Mouse (Mus musculus) thymus, adult 2 months (tissue): ENCODE results near the gene Gm5269. TPM values are rescaled to one million over a fixed set of nuclear protein-coding genes. Genes with fewer than 3 reads are reported as not detected.

ENCODE experiments used
- DNase-seq: peaks from one replicate; pipeline ENCODE4 v3.0.0; 2021
- H3K27ac ChIP-seq: fragments of 200-500 bp; 2 replicates; pipeline ENCODE4 v1.5.1; 2012; ENCODE audit warnings: low read length, control low read depth; ENCODE audit not compliant: control insufficient read depth, insufficient read depth
- H3K27me3 ChIP-seq: fragments of 200-500 bp; 2 replicates; pipeline ENCODE4 v1.6.1; 2012; ENCODE audit warnings: mild to moderate bottlenecking, low read length, moderate library complexity, mixed read lengths; ENCODE audit not compliant: control insufficient read depth, insufficient read depth
- H3K36me3 ChIP-seq: fragments of 200-500 bp; 2 replicates; pipeline ENCODE4 v1.6.1; 2012; ENCODE audit warnings: mild to moderate bottlenecking, low read length, moderate library complexity; ENCODE audit not compliant: control insufficient read depth, insufficient read depth
- H3K4me1 ChIP-seq: fragments of 200-500 bp; replicated peaks from 2 replicates; pipeline ENCODE4 v1.6.1; 2012; ENCODE audit warnings: low read length; ENCODE audit not compliant: control insufficient read depth, insufficient read depth
- H3K4me3 ChIP-seq: fragments of 200-500 bp; 2 replicates; pipeline ENCODE4 v1.5.1; 2012; ENCODE audit warnings: mild to moderate bottlenecking, low read length, control low read depth, moderate library complexity; ENCODE audit not compliant: control insufficient read depth, insufficient read depth
- CTCF ChIP-seq: fragments of 200-500 bp; IDR thresholded peaks from 2 replicates; pipeline ENCODE4 v1.5.1; 2012; ENCODE audit warnings: mild to moderate bottlenecking, control low read depth, low read length, moderate library complexity, borderline replicate concordance; ENCODE audit not compliant: control insufficient read depth, poor library complexity, insufficient read depth; ENCODE audit errors: extremely low read depth
- POLR2A ChIP-seq: fragments of 200-500 bp; IDR thresholded peaks from 2 replicates; pipeline ENCODE4 v1.6.1; 2012; ENCODE audit warnings: mild to moderate bottlenecking, low read length, control low read depth, moderate library complexity; ENCODE audit not compliant: control insufficient read depth, poor library complexity, insufficient read depth; ENCODE audit errors: extremely low read depth
- WGBS: fragments of 180-500 bp; shearing (Covaris S2); methylation state at CpG from one replicate; pipeline ENCODE4 v1.1.7; 2018; 5-methylcytosine and 5-hydroxymethylcytosine counted together
- polyA plus RNA-seq: library from polyadenylated mRNA; depleted of rRNA; stranded (reverse); fragments of >200 nt; gene quantifications from 2 replicates; pipeline ENCODE4 v1.2.3, GENCODE M21; 2012; rRNA removed

Gene Gm5269
- polyA plus RNA-seq, 1 experiment: not detected

DNA sequence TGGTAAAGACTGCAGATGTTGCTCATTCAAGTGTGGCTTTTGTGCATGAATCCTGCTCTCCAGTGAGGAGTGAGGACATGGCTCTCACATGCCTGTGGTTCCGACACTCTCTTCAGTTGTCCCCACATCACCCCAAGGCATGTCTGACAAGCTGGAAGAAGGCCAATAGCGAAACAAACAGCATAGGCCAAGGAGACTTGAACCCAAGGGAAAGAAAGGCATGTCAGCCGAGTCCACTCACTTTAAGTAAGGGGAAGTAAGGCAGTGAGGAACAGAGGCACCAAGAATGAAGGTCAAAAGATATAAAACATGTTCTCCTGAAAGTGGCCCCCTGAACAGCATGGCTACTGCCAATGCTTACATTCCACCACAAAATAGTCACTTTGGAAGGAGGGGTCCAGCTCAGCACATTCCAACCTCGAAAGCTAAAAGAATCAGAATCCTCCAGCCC is 25.5 kb downstream of the Gm5269 start:
- Histone ChIP-seq H3K4me1 (no peaks in the 10 kb centered on the region), H3K27ac (no peak overlapping the region), H3K27me3 (no peaks in the 10 kb centered on the region), H3K36me3 (no peaks in the 10 kb centered on the region), H3K4me3 (no peak overlapping the region)
- no peak for TF ChIP-seq CTCF
- no peak for TF ChIP-seq POLR2A
- DNase-seq: no peak
- WGBS: 66% methylated on average over 4 of the region's 4 CpGs

DNA sequence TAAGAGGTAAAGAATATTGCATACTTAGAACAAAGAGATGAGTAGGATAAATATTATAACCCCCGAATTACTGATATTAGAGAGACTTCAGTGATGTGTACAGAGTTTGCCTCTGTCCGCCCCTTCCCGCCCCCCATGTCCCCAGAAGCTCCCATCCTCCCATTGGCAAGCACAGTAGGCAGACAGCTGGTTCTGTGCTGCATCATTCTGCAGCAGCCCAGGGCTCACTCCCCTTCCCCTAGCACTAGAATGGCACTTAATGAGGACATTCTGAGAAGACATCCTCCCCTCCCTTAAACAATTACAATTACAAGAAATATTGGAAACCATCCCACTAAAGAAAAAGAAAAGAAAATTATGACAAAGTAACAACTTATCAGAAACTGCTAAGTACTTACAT is 26.4 kb downstream of the Gm5269 start:
- Histone ChIP-seq H3K4me3 (no peak overlapping the region), H3K4me1 (no peaks in the 10 kb centered on the region), H3K27ac (no peak overlapping the region), H3K36me3 (no peaks in the 10 kb centered on the region), H3K27me3 (no peaks in the 10 kb centered on the region)
- TF ChIP-seq POLR2A (no peak), CTCF (no peak)
- DNase-seq: no peak
- 94% methylated on average over 3 of the region's 3 CpGs for WGBS

- Histone ChIP-seq H3K27me3 (no peaks in the 10 kb centered on the region), H3K4me3 (no peak overlapping the region), H3K4me1 (no peaks in the 10 kb centered on the region), H3K36me3 (no peaks in the 10 kb centered on the region), H3K27ac (no peak overlapping the region)
- DNase-seq: no peak
- no peak for TF ChIP-seq CTCF
- TF ChIP-seq POLR2A: no peak
Observed at GRCm38 (mm10) chr1:45861162-45861561, 28.9 kb downstream of the Gm5269 start.

GRCm38 (mm10) chr1:45860349-45860748 is 29.7 kb downstream of the Gm5269 start:
- H3K27ac ChIP-seq: no peak overlapping the region
- H3K4me3 ChIP-seq: no peak overlapping the region
- TF ChIP-seq CTCF: no peak
- no peak for TF ChIP-seq POLR2A
- 44% methylated on average over 5 of the region's 5 CpGs for WGBS
- no peaks in the 10 kb centered on the region for H3K4me1 ChIP-seq
- DNase-seq: no peak
- H3K36me3 ChIP-seq: no peaks in the 10 kb centered on the region
- no peaks in the 10 kb centered on the region for H3K27me3 ChIP-seq

DNA sequence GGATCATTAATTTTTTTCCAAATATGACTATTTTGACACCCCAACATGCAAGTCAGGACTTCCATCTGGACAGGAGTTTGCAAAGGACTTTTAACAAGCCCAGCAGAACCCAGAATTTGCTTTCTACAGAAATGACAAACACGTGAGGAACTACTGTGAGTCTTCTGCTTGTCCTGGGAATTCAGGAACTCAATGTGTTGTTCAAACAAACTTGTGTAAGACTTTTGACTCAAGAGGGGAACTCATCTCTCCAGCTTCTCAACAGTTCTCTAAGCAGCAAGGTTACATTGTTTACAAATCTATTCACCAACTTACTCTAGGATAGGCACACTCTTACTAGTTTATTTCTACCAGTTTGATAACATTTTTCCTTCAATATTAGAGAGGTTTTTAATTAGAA is 32.0 kb downstream of the Gm5269 start:
- Histone ChIP-seq H3K27ac (no peak overlapping the region), H3K27me3 (no peaks in the 10 kb centered on the region), H3K4me1 (no peaks in the 10 kb centered on the region), H3K4me3 (no peak overlapping the region), H3K36me3 (no peaks in the 10 kb centered on the region)
- DNase-seq: no peak
- 63% methylated on average over 1 of the region's 1 CpGs for WGBS
- TF ChIP-seq POLR2A (no peak), CTCF (no peak)

GRCm38 (mm10) chr1:45845466-45845865 is 44.6 kb downstream of the Gm5269 start:
- Histone ChIP-seq H3K36me3 (no peaks in the 10 kb centered on the region), H3K27ac (no peak overlapping the region), H3K4me1 (no peaks in the 10 kb centered on the region), H3K4me3 (no peak overlapping the region), H3K27me3 (no peaks in the 10 kb centered on the region)
- no peak for DNase-seq
- 100% methylated on average over 1 of the region's 1 CpGs for WGBS
- no peak for TF ChIP-seq CTCF
- no peak for TF ChIP-seq POLR2A

Other genes with a start within 250 kb of the Gm5269 start
- 76.2 and 86.8 TPM in 2 replicates for gene Wdr75, start 95.1 kb downstream of the Gm5269 start, polyA plus RNA-seq
- 14.2 and 15.3 TPM in 2 replicates for gene Slc40a1, start 36.2 kb upstream of the Gm5269 start, polyA plus RNA-seq
- 0.13 and 0.19 TPM in 2 replicates for gene Dnah7b, start 176.0 kb upstream of the Gm5269 start, polyA plus RNA-seq